Mouse (Mus musculus) midbrain, postnatal 0 days (tissue): ENCODE results near the gene Gpr156. TPM values are rescaled to one million over a fixed set of nuclear protein-coding genes. Genes with fewer than 3 reads are reported as not detected.

Experiments used
- ATAC-seq: fragments of 200-750 bp; cut with Nextera tagmentation; 2 replicates; pipeline ENCODE4 v1.8.0; 2017; ENCODE audit warnings: moderate number of reproducible peaks, mild to moderate bottlenecking, moderate TSS enrichment, moderate library complexity; ENCODE audit not compliant: low FRiP score
- DNase-seq: peaks from one replicate; pipeline ENCODE4 v3.0.0-alpha.2; 2015; ENCODE audit warnings: low spot score
- H3K27ac ChIP-seq: fragments of 300-500 bp; sonication (generic); 2 replicates; pipeline ENCODE4 v1.5.1; 2014; ENCODE audit warnings: low read depth, mild to moderate bottlenecking, low read length, mixed read lengths
- H3K27me3 ChIP-seq: fragments of 300-500 bp; sonication (generic); 2 replicates; pipeline ENCODE4 v1.6.1; 2014; ENCODE audit warnings: low read length, control low read depth, mixed read lengths; ENCODE audit not compliant: insufficient read depth
- H3K36me3 ChIP-seq: fragments of 300-500 bp; sonication (generic); 2 replicates; pipeline ENCODE4 v1.6.1; 2014; ENCODE audit warnings: low read length, control low read depth, mixed read lengths; ENCODE audit not compliant: insufficient read depth
- H3K4me1 ChIP-seq: fragments of 300-500 bp; sonication (generic); 2 replicates; pipeline ENCODE4 v1.6.1; 2014; ENCODE audit warnings: mild to moderate bottlenecking, control low read depth, antibody characterized with exemption, low read length, mixed read lengths; ENCODE audit not compliant: insufficient read depth
- H3K4me2 ChIP-seq: fragments of 300-500 bp; sonication (generic); 2 replicates; pipeline ENCODE4 v1.6.1; 2014; ENCODE audit warnings: low read depth, mild to moderate bottlenecking, low read length, mixed read lengths; ENCODE audit not compliant: poor library complexity, severe bottlenecking
- H3K4me3 ChIP-seq: fragments of 300-500 bp; sonication (generic); 2 replicates; pipeline ENCODE4 v1.5.1; 2014; ENCODE audit warnings: low read depth, mild to moderate bottlenecking, low read length, moderate library complexity
- H3K9ac ChIP-seq: fragments of 300-500 bp; sonication (generic); replicated peaks from 2 replicates; pipeline ENCODE4 v1.6.1; 2014; ENCODE audit warnings: mild to moderate bottlenecking, low read length, moderate library complexity, mixed read lengths; ENCODE audit not compliant: poor library complexity, severe bottlenecking
- H3K9me3 ChIP-seq: fragments of 300-500 bp; sonication (generic); 2 replicates; pipeline ENCODE4 v1.6.1; 2016; ENCODE audit warnings: low read length, control low read depth
- CTCF ChIP-seq: IDR thresholded peaks from 2 replicates; pipeline ENCODE4 v1.5.1; 2016; ENCODE audit warnings: antibody characterized with exemption, mild to moderate bottlenecking
- WGBS: fragments of 180-500 bp; shearing (Covaris S2); extraction: QIAGEN DNeasy Blood & Tissue Kit; methylation state at CpG from one replicate; pipeline ENCODE4 v1.1.7; 2014; 5-methylcytosine and 5-hydroxymethylcytosine counted together
- polyA plus RNA-seq: library from polyadenylated mRNA; unstranded; fragments of >200 nt; fragmentation: Nextera tagmentation; extraction: Ambion mirVana; gene quantifications from 2 replicates; pipeline ENCODE4 v1.2.1, GENCODE M21; 2015
- total RNA-seq: library from RNA; depleted of rRNA; stranded (reverse); fragments of >200 nt; gene quantifications from 2 replicates; pipeline ENCODE4 v1.2.3, GENCODE M21; 2014

The Gpr156 gene
- total and polyA plus RNA-seq, 2 experiments from 2014 or later = 2.9 to 6.1 TPM

DNA sequence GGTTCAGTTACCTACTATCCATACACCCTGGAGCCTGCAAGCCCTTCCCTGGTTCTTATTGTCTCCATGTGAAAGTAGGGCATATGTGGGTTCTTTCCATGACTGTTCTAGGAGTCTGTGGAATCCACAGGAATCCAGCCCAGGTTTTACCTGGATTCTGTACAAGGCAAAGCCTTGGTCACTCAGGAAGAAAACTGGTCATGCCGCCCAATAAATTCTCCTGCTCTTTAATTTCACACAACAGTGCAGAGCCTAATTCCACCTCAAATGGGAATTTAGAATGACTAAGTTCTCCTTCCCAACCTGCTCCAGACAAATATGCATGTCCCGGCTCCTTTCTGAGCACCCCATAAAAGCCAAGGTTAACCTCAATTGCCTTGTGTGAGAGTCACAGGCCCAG lies 16.9 kb upstream of the Gpr156 start:
- H3K4me2 ChIP-seq = no peak overlapping the region
- ATAC-seq (no peak), DNase-seq (peak; percentile 60)
- H3K36me3 ChIP-seq = no peaks in the 10 kb centered on the region
- H3K4me1 ChIP-seq = no peaks in the 10 kb centered on the region
- no peak overlapping the region for H3K4me3 ChIP-seq
- no peaks in the 10 kb centered on the region for H3K9me3 ChIP-seq
- no peaks in the 10 kb centered on the region for H3K27me3 ChIP-seq
- no peak overlapping the region for H3K27ac ChIP-seq
- WGBS = 36% methylated on average over 2 of the region's 2 CpGs
- H3K9ac ChIP-seq = no peak overlapping the region
- no peak for TF ChIP-seq CTCF

DNA sequence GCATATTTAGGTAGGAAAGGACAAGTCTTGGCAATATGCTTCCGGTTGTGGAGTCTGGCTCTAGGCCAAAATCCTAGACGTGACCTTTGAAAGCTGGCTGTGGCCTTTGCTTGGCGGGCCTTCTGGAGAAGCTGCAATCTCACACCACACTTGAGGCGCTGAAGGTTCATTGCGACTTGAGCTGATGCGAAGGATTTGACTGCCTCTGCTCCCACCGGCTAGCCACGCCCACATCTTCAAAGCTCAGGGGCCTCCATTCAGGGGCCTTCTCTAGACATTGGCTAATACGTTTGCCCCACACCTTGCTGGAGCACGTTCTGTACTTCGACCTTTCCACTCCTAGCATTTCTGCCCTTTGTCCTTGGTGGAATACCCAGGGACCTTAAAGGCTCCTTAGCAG lies 15.0 kb upstream of the Gpr156 start:
- Histone ChIP-seq H3K9me3 (no peaks in the 10 kb centered on the region), H3K27me3 (no peaks in the 10 kb centered on the region), H3K4me3 (no peak overlapping the region), H3K27ac (no peak overlapping the region), H3K36me3 (no peaks in the 10 kb centered on the region), H3K9ac (no peak overlapping the region), H3K4me1 (no peaks in the 10 kb centered on the region), H3K4me2 (no peak overlapping the region)
- ATAC-seq = no peak
- no peak for DNase-seq
- no peak for TF ChIP-seq CTCF
- 42% methylated on average over 11 of the region's 11 CpGs for WGBS

DNA sequence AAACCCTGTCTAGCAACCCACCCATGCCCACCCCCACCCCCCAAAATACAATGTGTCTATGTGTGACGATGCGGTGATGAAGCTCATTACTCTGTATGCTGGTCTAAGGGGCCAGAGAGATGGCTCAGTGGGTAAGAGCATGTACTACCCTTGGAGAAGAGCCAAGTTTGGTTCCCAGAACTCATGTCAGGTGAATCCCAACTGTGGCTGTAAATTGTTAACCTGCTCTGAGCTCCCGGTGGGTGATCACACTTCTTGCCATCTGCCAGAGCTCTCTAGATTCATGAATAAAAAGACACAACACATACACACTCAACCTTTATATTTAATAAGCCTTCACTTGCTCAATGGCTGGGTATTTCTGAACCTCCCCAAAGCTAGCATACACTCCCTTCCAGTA lies 9.8 kb upstream of the Gpr156 start:
- Histone ChIP-seq H3K4me1 (no peaks in the 10 kb centered on the region), H3K4me3 (no peak overlapping the region), H3K27ac (no peak overlapping the region), H3K9ac (no peak overlapping the region), H3K4me2 (no peak overlapping the region), H3K9me3 (no peaks in the 10 kb centered on the region), H3K27me3 (no peaks in the 10 kb centered on the region), H3K36me3 (no peaks in the 10 kb centered on the region)
- WGBS = 83% methylated on average over 3 of the region's 3 CpGs
- ATAC-seq = no peak
- TF ChIP-seq CTCF = no peak
- DNase-seq = peak; percentile 15

- no peaks in the 10 kb centered on the region for H3K9me3 ChIP-seq
- no peak overlapping the region for H3K27ac ChIP-seq
- H3K4me3 ChIP-seq = no peak overlapping the region
- WGBS = 64% methylated on average over 1 of the region's 1 CpGs
- ATAC-seq (no peak), DNase-seq (no peak)
- no peak overlapping the region for H3K9ac ChIP-seq
- H3K4me2 ChIP-seq = no peak overlapping the region
- no peak for TF ChIP-seq CTCF
- H3K36me3 ChIP-seq = no peaks in the 10 kb centered on the region
- no peaks in the 10 kb centered on the region for H3K4me1 ChIP-seq
- no peaks in the 10 kb centered on the region for H3K27me3 ChIP-seq
Observed at GRCm38 (mm10) chr16:37911086-37911485, 5.2 kb upstream of the Gpr156 start.

GRCm38 (mm10) chr16:37916818-37917201 lies 514 bp downstream of the Gpr156 start:
- Histone ChIP-seq H3K27ac (no peak overlapping the region), H3K4me3 (peak overlapping the region; percentile 64), H3K27me3 (no peaks in the 10 kb centered on the region), H3K4me2 (peak overlapping the region; percentile 75), H3K4me1 (peaks cover 5% of the 10 kb centered on the region; the same call in 1 of the 2 replicates), H3K9ac (peak overlapping the region; percentile 67; the same call in 1 of the 2 replicates), H3K9me3 (no peaks in the 10 kb centered on the region), H3K36me3 (no peaks in the 10 kb centered on the region)
- ATAC-seq = no peak
- DNase-seq = no peak
- TF ChIP-seq CTCF = no peak
- 16% methylated on average over 7 of the region's 7 CpGs for WGBS

DNA sequence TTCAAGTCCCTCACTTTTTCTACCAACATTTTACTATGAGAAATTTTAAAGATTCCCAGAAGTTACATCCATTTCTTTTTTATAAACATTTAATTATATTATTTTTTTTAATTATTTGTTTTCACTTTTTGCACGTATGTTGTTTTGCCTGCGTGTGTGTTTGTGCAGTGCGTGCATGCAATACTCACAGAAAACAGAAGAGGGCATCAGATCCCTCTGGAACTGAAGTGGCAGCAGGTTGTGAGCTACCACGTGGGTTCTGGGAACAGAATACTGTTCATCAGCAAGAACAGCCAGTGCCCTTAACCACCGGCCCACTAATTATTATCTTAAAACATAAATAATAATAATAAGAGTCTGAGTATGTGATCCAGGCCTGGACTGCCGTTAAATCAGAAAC lies 2.7 kb downstream of the Gpr156 start:
- Histone ChIP-seq H3K27ac (no peak overlapping the region), H3K4me2 (no peak overlapping the region), H3K4me1 (peaks cover 5% of the 10 kb centered on the region; the same call in 1 of the 2 replicates), H3K9me3 (no peaks in the 10 kb centered on the region), H3K9ac (no peak overlapping the region), H3K36me3 (no peaks in the 10 kb centered on the region), H3K4me3 (no peak overlapping the region), H3K27me3 (no peaks in the 10 kb centered on the region)
- DNase-seq (no peak), ATAC-seq (no peak)
- 92% methylated on average over 6 of the region's 6 CpGs for WGBS
- peak; percentile 45 for TF ChIP-seq CTCF
